Mouse (Mus musculus) cerebellum, adult 11 months (tissue): ENCODE results near the gene Utrn.

ENCODE experiments used
- DNase-seq: peaks from one replicate; pipeline ENCODE4 v3.0.0; 2022

Utrn gene

DNA sequence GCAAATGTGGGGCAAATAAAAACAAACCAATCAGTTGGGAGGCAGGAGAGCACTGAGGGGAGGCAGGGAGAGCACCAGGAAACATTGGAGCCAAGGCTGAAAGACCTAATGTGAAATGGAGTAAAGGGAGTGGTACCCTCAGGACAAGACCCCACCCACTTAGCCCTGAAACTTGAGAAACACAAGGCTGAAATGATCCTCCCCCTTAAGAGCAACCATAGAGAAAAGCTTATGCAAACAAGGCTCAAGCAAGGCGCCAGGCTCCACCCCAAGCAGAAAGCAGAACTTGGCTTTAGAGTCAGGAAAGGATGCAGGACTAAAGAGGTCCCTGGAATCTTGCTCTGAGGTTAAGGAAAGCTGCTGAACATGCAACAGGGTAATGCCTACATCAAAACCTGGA is 290.1 kb downstream of the Utrn start:
- no peak for DNase-seq

DNA sequence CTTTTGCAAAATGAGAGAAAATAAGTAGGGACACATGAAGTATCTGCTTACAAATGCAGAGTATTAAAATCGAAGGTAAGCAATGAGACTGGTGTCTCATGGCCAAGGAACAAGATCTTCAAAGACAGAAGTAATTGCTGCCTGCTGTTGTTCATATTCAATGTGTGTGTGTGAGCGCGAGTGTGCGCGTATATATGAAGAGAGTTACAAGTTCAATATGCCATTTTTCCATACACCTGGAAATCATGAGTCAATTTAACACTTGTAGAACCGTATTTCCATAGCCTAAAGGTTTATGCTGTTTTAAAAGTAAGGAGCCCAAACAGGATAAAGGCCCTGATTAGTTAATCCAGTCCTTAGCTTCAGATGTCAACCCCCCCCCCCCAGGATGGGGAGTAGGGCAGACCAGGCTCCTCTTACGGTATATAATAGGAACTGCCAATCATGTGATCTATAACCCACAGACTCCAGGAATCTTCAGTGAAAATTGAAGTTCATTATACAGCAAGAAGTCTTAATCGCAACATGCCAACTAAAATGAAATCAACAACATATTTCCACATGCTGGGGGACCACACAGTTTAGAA is 293.2 kb downstream of the Utrn start:
- no peak for DNase-seq

DNA sequence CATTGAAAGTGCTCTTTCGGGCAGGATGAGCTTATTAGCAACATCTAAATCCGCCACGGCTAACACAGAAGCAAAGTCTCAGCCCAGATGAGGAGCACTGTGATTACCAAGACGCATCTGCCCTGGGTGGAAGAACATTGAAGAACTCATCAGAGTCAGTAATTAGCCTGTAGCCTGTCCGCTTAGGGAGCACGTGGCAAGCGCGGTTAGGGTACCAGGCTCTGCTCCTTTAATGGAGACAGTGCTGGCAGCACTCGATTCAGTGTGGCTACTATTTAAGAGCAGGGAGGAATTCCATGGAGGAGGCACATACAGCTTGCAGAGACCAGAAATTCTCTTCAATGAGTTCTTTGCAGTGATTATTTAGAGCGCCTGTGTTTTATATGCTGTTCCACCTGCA is 294.4 kb downstream of the Utrn start:
- DNase-seq: no peak

DNA sequence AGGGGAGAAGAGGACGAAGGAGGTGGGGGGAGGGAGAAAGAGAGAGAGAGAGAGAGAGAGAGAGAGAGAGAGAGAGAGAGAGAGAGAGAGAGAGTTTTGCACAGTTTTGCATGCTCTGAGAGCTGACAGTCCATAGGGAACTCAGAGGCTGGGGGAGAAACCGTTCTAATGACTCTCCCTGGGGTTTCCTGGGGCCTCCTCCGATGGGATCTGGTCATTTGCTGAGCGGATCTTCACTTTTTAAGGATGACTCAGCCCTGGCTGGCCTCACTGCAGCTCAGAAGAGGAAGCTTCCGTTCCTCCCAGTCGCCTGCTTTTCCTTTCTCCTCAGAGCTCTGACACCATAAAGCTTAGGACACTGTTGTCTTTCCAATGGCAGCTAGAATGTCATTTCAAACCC is 295.6 kb downstream of the Utrn start:
- no peak for DNase-seq

DNA sequence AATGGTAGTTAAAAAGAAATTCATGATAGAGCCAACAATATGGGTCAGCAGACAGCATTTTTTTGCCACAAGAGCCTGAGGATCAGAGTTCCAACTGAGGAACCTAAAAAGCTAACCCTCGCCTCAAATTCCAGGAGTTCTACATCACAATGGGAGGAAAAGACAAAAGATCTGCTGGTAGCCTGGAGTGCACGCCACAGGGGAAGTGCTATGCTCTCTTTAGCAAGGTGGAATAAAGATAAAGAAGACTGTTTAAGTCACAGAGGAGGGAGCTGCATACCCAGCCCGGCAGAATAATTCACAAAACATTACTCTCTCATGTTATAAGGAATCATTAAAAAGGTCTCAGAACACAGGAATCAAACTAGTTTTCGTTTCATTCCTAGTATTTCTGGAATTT is 296.4 kb downstream of the Utrn start:
- DNase-seq: no peak

DNA sequence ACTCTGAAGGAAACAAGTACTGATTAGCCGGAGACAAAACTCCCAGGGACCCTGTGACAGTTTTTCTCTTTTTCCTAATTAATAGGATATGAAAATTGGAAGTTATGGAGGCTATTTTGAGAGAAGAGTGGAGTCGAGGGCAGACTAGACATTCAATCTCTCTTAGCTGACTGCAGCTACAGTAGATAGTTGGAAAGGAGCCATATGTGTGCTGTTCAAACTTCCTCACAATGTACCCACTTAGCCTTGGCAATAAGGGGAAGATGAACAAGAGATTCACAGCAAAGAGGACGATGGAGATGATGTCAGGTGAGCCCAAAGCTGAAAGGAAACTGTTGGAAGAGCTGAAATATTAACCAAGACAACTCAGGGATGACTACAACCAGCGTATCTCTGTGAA is 304.7 kb downstream of the Utrn start:
- DNase-seq: no peak

DNA sequence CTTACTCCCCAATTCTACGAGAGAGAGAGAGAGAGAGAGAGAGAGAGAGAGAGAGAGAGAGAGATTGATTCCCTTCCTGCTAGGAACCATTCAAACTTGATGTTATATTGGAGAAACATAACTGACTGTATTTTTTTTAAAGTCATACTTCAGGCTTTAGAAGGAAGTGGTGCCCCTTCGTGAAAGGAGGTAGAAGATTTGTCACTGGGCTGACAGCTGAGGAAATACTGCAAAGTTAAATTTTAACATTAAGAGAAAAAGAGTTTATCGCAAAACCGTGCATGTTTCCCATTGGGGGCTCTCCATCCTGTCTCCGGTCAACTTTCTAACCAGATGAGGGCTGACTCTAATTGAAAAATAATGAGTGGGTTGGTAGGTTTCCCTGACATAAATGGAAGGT is 310.4 kb downstream of the Utrn start:
- no peak for DNase-seq

DNA sequence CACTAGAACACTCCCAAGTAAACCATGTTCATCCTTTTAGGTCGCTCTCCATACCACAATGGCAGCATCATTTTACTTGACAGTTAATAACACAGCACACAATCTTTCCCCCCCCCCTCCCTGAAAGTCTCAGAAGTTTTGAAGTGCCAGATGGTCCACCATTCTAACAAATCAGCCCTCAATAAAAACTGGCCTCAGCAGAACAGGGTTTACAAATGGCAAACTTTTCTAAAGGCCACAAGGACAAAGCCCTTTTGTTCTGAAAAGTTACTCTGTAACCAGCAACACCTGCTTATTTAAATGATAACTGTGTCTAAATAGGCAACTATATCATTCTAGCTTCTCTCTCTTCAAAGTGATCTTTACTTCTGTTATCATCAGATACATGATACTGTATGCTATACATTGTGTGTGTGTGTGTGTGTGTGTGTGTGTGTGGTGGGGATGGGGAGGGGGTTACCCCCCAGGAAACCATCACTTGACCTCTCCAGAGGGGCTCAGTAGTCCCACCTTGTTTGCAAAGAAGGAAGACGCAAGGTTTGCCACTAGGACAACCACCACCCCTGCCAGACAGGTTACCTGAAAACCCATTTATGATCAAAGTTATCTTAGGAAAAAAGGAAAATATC is 315.0 kb downstream of the Utrn start:
- no peak for DNase-seq

DNA sequence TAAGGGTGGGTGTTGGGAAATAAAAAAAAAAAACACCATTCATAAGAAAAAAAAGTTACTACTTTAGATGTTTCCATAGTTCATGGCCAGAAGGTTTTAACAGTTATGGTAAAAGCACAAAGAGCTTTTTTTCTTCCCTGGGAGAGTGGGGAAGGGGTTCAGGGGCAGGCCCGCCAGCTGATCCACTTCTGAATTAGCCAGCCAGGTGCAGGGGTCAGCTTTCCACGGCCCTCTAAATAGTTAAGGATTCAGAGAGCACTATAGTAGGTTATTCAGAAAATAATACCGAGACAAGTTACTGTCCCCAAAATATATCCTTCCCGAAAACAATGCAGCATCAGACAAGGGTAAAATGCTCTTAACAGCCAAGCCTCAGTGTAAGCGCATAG is 316.3 kb downstream of the Utrn start:
- no peak for DNase-seq

DNA sequence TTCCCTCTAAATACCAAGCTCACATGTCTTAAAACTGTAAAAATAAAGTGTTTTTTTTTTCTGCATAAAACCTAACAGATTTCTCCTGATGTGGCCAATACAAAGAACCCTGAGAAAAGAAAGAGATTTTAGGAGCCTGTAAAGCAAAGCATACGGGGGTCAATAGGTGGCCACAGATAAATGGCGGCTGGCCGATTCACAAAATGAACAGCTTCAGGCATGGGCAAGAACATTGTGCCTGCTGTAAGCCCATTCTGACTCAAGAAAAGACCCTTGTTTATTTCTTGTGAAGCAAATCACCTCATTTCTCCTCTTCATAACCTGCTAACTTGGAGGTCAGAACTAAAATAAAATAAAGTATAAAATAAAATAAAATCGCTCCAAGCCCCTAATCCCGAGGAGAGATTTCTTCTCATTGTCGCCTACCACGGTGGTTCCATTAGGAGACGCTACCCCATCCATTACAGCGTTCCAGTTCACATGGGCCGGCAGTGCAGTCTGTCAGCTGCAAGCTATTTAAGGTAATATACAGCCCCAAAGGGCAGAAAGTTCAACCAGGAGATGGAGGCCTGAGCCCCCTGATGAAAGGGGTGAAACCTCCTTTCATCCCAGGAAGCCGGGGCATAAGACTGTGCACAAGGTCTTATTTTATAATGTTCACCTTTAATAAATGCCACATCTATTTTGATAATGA is 316.8 kb downstream of the Utrn start:
- no peak for DNase-seq

DNA sequence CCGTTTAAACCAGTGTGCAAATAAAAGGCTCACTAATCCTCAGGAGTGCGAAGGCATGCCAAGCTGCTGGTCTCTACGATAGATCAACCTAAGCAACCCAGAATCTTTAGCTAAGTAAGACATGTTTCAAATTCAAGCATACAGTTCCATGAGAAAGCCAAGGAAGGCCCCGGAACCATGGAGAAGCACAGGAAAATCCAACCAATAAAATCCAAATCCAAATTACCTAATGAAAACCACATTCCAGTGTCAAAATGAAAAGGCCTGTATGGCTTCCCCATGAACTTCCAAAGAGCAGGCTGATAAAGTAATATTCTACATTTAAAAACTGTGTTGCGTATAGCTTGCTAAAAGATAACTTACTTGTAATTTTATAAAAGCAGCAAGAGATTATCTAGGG is 317.4 kb downstream of the Utrn start:
- no peak for DNase-seq

DNA sequence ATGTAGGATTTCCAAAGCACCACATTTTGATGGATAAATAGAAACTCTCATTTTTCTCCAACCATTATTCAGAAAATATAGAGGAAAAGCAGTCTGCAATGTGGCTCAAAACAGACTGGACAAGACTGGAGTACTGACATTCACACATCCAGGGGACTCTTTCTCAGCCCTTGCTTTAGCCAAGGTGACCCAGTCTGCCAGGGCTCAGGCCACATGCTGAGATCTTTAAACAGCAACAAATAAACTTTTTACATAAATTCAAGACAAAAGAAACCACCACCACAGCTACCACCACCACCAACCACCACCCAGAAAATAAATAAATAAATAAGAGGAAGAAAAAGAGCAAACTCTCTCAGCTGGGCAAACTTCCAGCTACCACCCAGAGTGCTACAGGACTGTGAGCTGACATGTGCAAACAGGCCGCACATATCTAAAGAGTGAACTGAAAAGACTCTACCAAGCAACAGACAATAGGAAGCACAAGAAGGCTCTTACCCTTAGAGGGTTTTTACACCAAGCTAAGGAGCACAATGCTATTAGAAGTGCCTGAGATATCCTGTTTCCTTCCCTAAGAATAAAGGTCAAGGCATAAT is 319.1 kb downstream of the Utrn start:
- no peak for DNase-seq

DNA sequence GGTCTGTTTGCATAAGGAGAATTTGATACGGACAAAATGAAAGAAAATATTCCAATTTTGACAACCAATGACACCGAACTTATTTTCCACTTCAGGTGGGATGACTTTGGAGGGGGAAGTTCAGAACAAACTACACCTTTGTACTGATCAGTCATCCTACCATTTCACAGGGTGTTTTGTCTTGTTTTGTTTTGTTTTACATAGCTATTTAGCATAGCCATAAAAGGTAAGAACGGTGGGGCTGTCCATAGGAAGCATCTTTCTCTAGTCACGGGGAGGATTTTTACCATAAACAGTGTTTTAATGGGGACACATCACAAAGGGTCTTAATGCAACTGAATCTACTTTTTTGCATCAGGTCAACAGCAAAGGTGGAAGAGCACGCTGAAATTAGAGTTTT is 319.9 kb downstream of the Utrn start:
- no peak for DNase-seq

DNA sequence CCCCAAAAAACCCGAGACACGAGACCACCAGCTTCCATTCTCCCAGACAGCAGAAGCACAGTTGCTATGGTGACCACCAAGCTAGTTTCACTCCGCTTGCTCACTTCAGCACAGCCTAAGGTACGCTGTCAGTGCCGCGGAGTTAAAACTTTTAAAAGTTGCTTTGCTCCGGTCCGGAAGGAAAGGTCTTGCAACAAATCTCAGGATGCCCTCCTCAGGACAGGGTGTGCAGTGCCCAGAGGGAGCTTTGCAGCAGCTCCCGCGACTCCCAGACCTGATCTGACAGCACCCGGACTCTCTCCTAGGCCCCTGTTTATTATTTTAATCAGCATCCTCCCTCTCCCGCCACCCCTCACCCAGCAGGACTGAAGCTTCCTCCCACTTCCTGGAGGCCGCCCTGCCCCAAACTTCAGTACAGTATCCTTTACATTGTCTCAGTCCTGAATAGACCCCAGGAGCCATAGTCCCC is 320.5 kb downstream of the Utrn start:
- no peak for DNase-seq

DNA sequence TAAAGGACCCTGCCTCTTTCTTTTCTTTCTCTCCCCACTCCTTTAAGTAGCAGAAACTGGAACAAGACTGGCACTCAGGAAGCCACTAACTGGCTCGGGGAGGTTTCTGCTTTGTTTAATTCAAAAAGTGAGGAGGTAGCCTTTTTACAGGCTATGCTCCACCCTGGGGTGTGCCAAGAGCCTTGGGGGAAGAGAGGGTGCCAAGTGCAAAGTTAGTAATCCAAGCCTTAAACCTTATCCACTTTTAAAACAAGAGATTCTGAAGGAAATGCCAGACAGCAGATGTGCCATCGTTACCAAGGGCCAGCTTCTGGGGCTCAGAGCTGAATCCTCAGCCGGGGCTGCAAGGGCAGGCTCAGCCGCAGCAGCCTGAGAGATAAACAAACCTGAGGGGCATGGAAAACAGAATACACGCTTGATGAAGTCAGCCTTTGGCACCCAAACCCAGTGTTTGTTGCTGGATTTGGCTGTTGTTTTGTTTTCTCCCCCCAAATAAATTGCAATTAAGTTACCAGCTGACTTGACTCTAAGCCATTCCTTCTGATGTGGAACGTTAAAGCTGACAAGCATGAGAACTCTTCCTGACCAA is 322.0 kb downstream of the Utrn start:
- DNase-seq: no peak

DNA sequence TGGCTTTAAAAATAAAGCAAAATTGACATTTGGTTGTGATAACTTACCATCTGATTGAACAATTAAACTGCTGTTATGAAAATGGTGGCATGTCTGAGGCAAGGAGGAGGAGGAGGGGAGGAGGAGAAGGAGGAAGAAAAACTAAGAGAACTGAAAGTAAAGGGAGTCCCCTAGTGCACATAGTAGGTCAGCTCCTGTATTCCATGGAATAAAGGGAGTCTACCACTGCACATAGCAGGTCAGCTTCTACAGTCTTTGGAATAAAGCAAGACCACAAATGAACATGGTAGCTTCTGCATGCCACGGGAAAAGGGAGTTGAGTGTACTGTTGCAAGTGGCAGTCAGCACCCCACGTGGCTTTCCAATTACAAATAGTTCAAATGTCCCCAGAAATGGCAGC is 323.7 kb downstream of the Utrn start:
- no peak for DNase-seq

DNA sequence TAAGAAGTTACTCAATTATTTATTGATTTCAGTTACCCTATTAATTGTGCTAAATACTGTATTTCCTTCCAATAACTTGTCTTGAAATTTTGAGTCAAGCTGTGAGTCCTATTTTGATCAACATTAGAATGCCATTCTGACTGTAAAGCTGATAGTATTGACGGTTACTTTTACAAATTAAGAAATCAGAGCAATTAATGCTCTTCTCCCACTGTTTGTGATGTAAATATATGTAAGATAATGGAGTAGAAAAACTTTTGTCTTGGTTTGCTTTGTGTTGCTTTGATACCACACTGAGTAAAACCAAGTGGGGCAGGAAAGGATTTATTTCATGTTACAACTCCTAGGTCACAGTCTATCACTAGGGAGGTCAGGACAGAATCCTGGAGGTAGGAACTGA is 327.4 kb downstream of the Utrn start:
- no peak for DNase-seq

DNA sequence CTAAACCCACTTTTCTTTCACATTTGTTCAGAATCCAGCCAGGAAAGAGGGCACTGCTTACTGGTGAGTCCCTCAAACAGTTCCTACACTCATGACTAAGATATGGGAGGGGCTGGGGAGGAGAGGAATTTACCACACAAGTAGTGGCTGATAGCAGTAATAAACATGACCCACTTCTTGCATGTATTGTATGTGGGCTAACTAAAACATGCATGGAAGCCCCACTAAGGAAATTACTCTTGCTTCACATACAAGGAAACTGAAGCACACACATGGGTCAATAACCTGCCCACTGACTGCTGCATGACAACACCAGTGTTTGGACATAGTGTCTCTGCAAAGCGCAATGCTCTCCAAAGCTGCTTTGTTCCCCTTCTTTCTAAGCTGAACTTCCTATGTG is 333.9 kb downstream of the Utrn start:
- no peak for DNase-seq

DNA sequence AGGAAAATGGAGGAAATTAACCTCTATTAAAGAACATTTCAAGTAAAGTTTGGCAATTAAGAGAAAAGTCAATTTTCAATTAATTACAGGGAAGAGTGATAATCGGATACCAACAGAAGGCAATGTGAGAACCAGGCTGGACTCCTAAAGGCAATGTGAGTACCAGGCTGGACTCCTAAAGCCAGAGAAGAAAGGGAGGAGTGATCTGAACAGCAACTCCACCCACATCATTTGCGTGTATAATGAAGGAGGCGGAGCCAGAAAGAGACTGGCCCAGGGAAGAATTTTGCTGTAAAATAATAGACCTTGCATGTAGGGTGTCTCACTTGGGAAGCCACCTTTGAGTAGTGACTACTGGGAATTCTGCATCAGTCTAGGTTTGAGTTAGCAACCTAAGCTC is 334.4 kb downstream of the Utrn start:
- no peak for DNase-seq

DNA sequence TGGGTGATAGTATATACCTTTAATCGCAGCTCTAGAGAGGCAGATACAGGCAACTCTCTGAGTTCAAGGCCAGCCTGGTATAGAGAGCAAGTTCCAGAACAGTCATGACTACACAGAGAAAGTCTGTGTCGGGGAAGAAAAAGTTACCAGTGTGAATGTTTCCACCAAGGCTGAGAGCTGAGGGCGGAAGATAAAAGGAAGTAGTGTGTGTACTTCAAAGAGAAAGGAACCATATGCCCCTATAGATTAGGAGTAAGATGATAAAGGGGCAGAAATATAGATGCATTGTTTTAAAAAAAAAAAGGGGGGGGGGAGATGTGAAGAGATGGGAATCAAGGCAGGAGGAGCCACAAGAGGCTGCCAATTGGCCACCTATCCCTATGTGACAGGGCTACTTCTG is 334.9 kb downstream of the Utrn start:
- DNase-seq: no peak

DNA sequence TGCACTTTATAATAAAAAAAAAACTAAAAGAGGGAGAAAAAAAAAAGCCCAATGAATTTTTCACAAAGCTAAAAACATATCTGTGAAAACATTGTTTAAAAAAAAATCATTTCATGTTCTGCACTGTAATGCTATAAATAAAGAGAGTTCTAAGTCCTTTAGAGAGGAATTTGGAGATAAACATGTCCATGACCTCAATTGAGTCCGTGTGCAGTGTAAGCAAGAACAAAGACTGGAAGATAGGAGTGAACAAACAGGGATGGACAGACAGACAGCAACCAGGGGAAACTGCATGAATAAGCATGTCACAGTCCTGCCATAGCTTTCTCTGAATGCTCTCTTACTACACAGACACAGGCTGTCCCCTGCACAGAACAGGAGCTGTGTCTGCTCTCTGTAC is 347.1 kb downstream of the Utrn start:
- DNase-seq: no peak

DNA sequence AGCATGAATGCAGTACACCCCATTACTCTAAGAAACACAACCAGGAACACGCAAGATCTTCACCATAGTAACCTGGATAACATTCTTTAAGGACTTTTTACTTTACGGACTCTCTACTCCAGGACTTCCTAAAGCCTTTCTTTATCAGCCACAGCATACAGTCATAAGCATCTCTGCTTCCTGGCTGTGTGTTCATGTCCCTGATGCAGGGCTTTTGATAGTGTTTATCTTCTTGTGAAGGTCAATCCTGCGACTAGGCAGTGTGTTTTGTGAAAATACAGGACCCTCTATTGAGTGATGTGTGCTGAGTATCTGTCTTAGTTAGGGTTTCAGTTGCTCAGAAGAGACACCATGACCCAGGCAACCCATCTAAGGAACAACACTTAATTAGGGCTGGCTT is 351.0 kb downstream of the Utrn start:
- no peak for DNase-seq

DNA sequence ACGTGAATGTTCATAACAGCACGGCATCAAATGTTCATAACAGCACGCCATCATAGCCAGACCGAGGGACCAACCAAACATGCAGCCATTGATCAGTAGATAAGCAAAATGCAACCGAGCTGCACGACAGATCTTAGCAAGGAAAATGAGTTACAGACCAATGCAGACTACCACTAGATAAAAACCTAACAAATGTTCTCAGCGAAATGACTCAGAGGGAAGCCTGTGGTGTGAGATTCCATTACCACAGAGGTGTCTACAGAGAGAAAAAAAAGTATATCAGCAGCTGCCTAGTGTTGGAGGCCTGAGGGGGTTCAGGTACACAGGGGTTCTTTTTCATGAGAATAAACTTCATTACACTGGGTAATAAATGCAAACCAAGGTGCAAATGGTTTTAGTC is 363.6 kb downstream of the Utrn start:
- DNase-seq: no peak

DNA sequence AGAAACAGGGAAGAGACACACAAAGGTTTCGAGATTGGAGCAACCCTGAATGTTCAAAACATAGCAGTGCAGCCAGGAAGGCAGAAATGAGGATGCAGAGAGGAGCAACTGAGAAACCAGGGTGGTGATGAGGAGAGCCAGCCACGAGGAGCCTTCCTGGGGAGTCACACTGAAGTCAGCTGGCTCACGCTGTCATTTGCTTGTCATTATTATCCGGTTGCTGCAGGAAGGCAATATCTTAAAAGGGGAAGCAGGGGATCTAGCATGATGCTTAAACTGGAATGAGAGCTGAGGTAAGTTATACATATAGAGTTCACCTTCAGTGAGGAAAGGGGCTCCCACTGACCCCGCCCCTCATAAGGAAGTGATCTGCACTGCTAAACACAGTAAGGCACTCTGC is 368.7 kb downstream of the Utrn start:
- DNase-seq: no peak
